Mouse (Mus musculus) forebrain, postnatal 0 days (tissue): ENCODE results near the gene Elf2. TPM values are rescaled to one million over a fixed set of nuclear protein-coding genes. Genes with fewer than 3 reads are reported as not detected.
"Not testable (repeated sequence)": the region's sequence is repeated elsewhere in the genome, so short reads cannot be mapped to it uniquely, and the experiment has no call there.

Experiments used
- ATAC-seq: fragments of 200-750 bp; cut with Nextera tagmentation; 2 replicates; pipeline ENCODE4 v1.8.0; 2017; ENCODE audit warnings: mild to moderate bottlenecking, moderate library complexity
- DNase-seq: peaks from one replicate; pipeline ENCODE4 v3.0.0-alpha.2; 2015
- H3K27ac ChIP-seq: fragments of 300-500 bp; sonication (generic); 2 replicates; pipeline ENCODE4 v1.5.1; 2014; ENCODE audit warnings: low read depth, mild to moderate bottlenecking, antibody characterized with exemption, low read length, moderate library complexity, mixed read lengths
- H3K27me3 ChIP-seq: fragments of 300-500 bp; sonication (generic); 2 replicates; pipeline ENCODE4 v1.6.1; 2014; ENCODE audit warnings: mild to moderate bottlenecking, low read length, mixed read lengths; ENCODE audit not compliant: insufficient read depth
- H3K36me3 ChIP-seq: fragments of 300-500 bp; sonication (generic); 2 replicates; pipeline ENCODE4 v1.6.1; 2014; ENCODE audit warnings: mild to moderate bottlenecking, moderate library complexity; ENCODE audit not compliant: insufficient read depth
- H3K4me1 ChIP-seq: fragments of 300-500 bp; sonication (generic); 2 replicates; pipeline ENCODE4 v1.6.1; 2014; ENCODE audit warnings: antibody characterized with exemption; ENCODE audit not compliant: insufficient read depth
- H3K4me2 ChIP-seq: fragments of 300-500 bp; sonication (generic); 2 replicates; pipeline ENCODE4 v1.6.1; 2014; ENCODE audit warnings: low read depth, mild to moderate bottlenecking, moderate library complexity
- H3K4me3 ChIP-seq: fragments of 300-500 bp; sonication (generic); 2 replicates; pipeline ENCODE4 v1.5.1; 2014; ENCODE audit warnings: low read depth, low read length, mixed read lengths
- H3K9ac ChIP-seq: fragments of 300-500 bp; sonication (generic); 2 replicates; pipeline ENCODE4 v1.6.1; 2014; ENCODE audit warnings: mild to moderate bottlenecking
- H3K9me3 ChIP-seq: fragments of 300-500 bp; sonication (generic); 2 replicates; pipeline ENCODE4 v1.6.1; 2016; ENCODE audit warnings: low read length
- CTCF ChIP-seq: sonication (generic); IDR thresholded peaks from 2 replicates; pipeline ENCODE4 v1.5.1; 2016; ENCODE audit warnings: antibody characterized with exemption, control low read depth, low read depth
- WGBS: fragments of 180-500 bp; shearing (Covaris S2); extraction: QIAGEN DNeasy Blood & Tissue Kit; methylation state at CpG from one replicate; pipeline ENCODE4 v1.1.7; 2014; 5-methylcytosine and 5-hydroxymethylcytosine counted together
- polyA plus RNA-seq: library from polyadenylated mRNA; unstranded; fragments of >200 nt; fragmentation: Nextera tagmentation; extraction: Ambion mirVana; gene quantifications from 2 replicates; pipeline ENCODE4 v1.2.1, GENCODE M21; 2015
- total RNA-seq: library from RNA; depleted of rRNA; stranded (reverse); fragments of >200 nt; gene quantifications from 2 replicates; pipeline ENCODE4 v1.2.3, GENCODE M21; 2014

Gene Elf2
- total and polyA plus RNA-seq, 2 experiments from 2014 or later = 26.4 to 83.9 TPM

GRCm38 (mm10) chr3:51223556-51223955, 116.9 kb downstream of the Elf2 start:
- no peaks in the 10 kb centered on the region for H3K27me3 ChIP-seq
- peaks cover 14% of the 10 kb centered on the region for H3K4me1 ChIP-seq
- no peaks in the 10 kb centered on the region for H3K9me3 ChIP-seq
- 23% methylated on average over 5 of the region's 5 CpGs for WGBS
- peak overlapping the region; percentile 79 for H3K4me3 ChIP-seq
- H3K9ac ChIP-seq = no peak overlapping the region; the same call in 1 of the 2 replicates
- peak; percentile 16 for DNase-seq
- no peak for ATAC-seq
- peak overlapping the region; percentile 68 for H3K4me2 ChIP-seq
- no peak overlapping the region for H3K27ac ChIP-seq
- H3K36me3 ChIP-seq = no peaks in the 10 kb centered on the region
- TF ChIP-seq CTCF = no peak

GRCm38 (mm10) chr3:51222834-51223460, 117.5 kb downstream of the Elf2 start:
- Histone ChIP-seq H3K9ac (no peak overlapping the region), H3K9me3 (no peaks in the 10 kb centered on the region), H3K4me2 (no peak overlapping the region), H3K4me1 (peaks cover 13% of the 10 kb centered on the region), H3K27ac (no peak overlapping the region), H3K36me3 (no peaks in the 10 kb centered on the region), H3K4me3 (no peak overlapping the region), H3K27me3 (no peaks in the 10 kb centered on the region)
- 68% methylated on average over 10 of the region's 10 CpGs for WGBS
- no peak for DNase-seq
- no peak for TF ChIP-seq CTCF
- ATAC-seq = no peak

- no peak for TF ChIP-seq CTCF
- no peak for ATAC-seq
- no peak for DNase-seq
These were observed 118.2 kb downstream of the Elf2 start for GRCm38 (mm10) chr3:51222302-51222701.

GRCm38 (mm10) chr3:51221847-51222246, 118.6 kb downstream of the Elf2 start:
- no peak overlapping the region for H3K4me2 ChIP-seq
- no peak for TF ChIP-seq CTCF
- no peaks in the 10 kb centered on the region for H3K36me3 ChIP-seq
- no peak overlapping the region for H3K4me3 ChIP-seq
- H3K27me3 ChIP-seq = no peaks in the 10 kb centered on the region
- H3K9ac ChIP-seq = no peak overlapping the region
- no peak overlapping the region for H3K27ac ChIP-seq
- peaks cover 13% of the 10 kb centered on the region for H3K4me1 ChIP-seq
- 73% methylated on average over 8 of the region's 8 CpGs for WGBS
- no peak for ATAC-seq
- DNase-seq = no peak
- no peaks in the 10 kb centered on the region for H3K9me3 ChIP-seq

More at GRCm38 (mm10) chr3:51222302-51222701, 118.2 kb downstream of the Elf2 start:
- peaks cover 13% of the 10 kb centered on the region for H3K4me1 ChIP-seq
- H3K4me2 ChIP-seq = no peak overlapping the region
- H3K27me3 ChIP-seq = no peaks in the 10 kb centered on the region
- H3K9ac ChIP-seq = no peak overlapping the region
- no peak overlapping the region for H3K27ac ChIP-seq
- WGBS = 75% methylated on average over 6 of the region's 6 CpGs
- H3K36me3 ChIP-seq = no peaks in the 10 kb centered on the region
- no peak overlapping the region for H3K4me3 ChIP-seq
- no peaks in the 10 kb centered on the region for H3K9me3 ChIP-seq

GRCm38 (mm10) chr3:51220846-51221245, 119.6 kb downstream of the Elf2 start:
- H3K36me3 ChIP-seq = no peaks in the 10 kb centered on the region
- H3K9ac ChIP-seq = no peak overlapping the region
- H3K4me1 ChIP-seq = peaks cover 8% of the 10 kb centered on the region
- H3K4me2 ChIP-seq = no peak overlapping the region
- no peak for TF ChIP-seq CTCF
- no peaks in the 10 kb centered on the region for H3K9me3 ChIP-seq
- DNase-seq = no peak
- H3K27me3 ChIP-seq = no peaks in the 10 kb centered on the region
- ATAC-seq = no peak
- no peak overlapping the region for H3K27ac ChIP-seq
- 56% methylated on average over 4 of the region's 4 CpGs for WGBS
- H3K4me3 ChIP-seq = no peak overlapping the region

- Histone ChIP-seq H3K9ac (no peak overlapping the region), H3K4me2 (no peak overlapping the region), H3K4me1 (peaks cover 4% of the 10 kb centered on the region; the same call in 1 of the 2 replicates), H3K9me3 (no peaks in the 10 kb centered on the region), H3K4me3 (no peak overlapping the region), H3K27ac (no peak overlapping the region), H3K36me3 (no peaks in the 10 kb centered on the region), H3K27me3 (no peaks in the 10 kb centered on the region)
- no peak for DNase-seq
- WGBS = 90% methylated on average over 5 of the region's 5 CpGs
- ATAC-seq = no peak
- no peak for TF ChIP-seq CTCF
These were observed 121.2 kb downstream of the Elf2 start for GRCm38 (mm10) chr3:51219213-51219612.

- not testable (repeated sequence) for H3K9me3 ChIP-seq, DNase-seq, H3K4me2 ChIP-seq, H3K27ac ChIP-seq, H3K36me3 ChIP-seq, H3K4me1 ChIP-seq, H3K9ac ChIP-seq, H3K27me3 ChIP-seq, ATAC-seq, H3K4me3 ChIP-seq
- 91% methylated on average over 6 of the region's 6 CpGs for WGBS
These were observed 122.1 kb downstream of the Elf2 start for GRCm38 (mm10) chr3:51218385-51218784.

- not testable (repeated sequence) for H3K36me3 ChIP-seq, H3K27ac ChIP-seq, H3K9ac ChIP-seq, H3K9me3 ChIP-seq, ATAC-seq, H3K4me3 ChIP-seq, H3K4me1 ChIP-seq, H3K4me2 ChIP-seq, DNase-seq, H3K27me3 ChIP-seq
- 74% methylated on average over 5 of the region's 10 CpGs for WGBS
These were observed 124.1 kb downstream of the Elf2 start for GRCm38 (mm10) chr3:51216351-51216750.
